Mouse (Mus musculus) kidney, postnatal 10 days (tissue): ENCODE results near the gene Gm14685.
"Not testable (repeated sequence)": the region's sequence is repeated elsewhere in the genome, so short reads cannot be mapped to it uniquely, and the experiment has no call there.

Source experiments
- DNase-seq: peaks from one replicate; pipeline ENCODE4 v3.0.0; 2021; ENCODE audit warnings: mixed read lengths

The Gm14685 gene

DNA sequence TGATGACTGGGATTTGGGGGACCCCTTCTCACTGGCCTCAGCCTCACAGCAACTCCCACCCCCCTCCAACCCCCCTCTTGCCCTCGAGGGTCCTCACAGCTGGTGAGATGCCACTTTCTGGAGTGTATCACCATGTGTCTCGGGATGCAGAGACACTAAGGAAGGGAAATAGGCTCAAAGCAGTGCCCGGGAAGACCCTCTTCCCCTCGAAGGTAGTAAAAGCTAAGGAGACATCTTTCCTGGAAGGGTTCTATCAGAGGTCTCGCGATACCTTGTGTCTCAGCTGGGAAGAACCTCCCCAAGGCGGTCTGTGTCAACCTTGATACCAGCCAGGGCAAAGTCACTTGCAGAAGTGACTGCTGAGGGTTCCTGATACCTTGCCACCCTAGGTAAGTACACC is at the start of gene Gm14685:
Gm14685 (plus strand) TSS at position 301 of the 400 bp plus-strand sequence.
- DNase-seq = not testable (repeated sequence)

DNA sequence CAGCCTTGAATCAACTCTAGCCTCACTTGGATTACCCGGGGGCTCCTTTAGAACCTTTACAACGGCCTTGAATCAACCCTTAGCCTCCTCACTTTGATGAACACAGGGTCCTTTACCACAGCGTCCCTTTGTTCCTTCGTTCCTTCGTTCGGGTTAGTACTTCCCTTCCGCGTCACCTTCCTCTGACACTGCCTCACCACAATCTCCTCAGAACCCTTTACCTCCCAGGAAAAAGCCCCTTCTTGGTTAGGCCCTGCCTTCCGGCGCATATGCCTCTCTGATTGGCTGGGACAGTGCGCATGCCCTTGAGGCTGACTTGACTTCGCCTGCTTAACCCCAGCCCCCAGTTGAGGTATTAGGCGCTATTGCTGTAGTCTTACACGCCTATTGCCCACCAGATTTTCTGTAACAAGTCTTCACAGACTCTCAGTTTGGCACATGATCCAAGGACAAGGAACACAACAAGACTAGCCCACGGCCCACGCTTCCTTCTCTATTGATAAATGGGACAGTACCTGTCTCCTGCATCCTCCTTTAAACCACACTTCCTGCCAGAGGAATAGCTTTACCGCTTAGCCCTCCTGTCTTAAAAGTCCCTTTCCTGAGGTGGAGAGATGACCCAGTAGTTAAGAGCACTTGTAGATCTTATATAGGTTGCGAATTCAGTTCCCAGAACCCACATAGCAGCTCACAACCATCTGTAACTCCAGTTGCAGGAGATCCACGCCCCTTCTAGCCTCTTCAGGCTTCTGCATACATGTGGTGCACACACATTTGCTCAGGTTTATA is 34.4 kb upstream of the Gm14685 start, which contains the start of gene Xlr4a:
Xlr4a (minus strand) TSS at position 212 of the 789 bp plus-strand sequence.
- not testable (repeated sequence) for DNase-seq

GRCm38 (mm10) chrX:73096941-73097508 is 19.8 kb upstream of the Gm14685 start, which contains the start of gene Xlr3a:
TSS of gene Xlr3a (minus strand) at chrX:73097095.
- not testable (repeated sequence) for DNase-seq

DNA sequence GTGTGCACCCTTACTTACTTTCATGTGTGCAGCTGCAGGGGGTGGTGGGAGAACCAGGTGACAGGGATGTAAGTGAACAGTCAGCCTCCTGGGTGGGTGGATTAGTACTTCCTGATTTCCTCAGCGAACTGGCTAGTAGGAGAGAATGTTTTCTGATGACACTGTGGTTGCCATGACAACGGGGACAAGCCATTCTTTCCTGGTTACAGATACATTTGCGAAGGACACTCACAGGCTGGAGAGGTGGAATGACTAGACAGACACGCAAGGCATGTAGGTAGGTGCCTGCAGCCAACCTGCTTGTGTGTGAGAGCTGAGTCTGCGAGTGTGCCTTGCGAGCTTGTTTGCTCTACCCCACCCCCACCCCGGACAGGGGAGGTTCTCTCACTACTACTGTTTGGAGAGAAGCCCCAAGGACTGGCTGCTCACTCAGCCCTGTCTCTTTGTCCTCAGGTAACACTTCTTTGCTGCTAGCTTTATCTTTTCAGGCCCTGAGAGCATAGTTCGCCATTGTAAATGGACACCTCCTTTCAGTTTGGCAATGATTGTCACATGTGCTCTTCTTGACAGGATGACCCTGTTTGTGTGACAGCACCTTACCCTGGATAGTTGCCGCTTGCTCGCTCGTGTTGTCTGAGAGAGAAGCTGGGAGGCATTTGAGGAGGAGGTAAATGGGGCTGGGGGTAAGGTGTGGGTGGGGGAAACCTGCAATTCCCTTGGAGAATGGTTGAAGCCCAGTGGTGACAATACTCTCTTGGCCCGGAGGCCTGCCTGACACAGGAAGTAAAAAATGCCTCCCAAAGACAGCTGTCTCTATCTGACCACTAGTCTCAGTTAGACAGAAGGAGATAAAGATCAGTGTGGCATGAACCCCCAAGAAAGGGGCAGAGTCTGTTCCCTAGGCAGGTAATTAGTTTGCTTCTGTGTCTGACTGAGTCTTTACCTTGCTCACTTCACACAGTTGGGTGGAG is 6.3 kb downstream of the Gm14685 start:
- DNase-seq = not testable (repeated sequence)

GRCm38 (mm10) chrX:73143218-73143618 is 26.4 kb downstream of the Gm14685 start:
- DNase-seq = not testable (repeated sequence)

DNA sequence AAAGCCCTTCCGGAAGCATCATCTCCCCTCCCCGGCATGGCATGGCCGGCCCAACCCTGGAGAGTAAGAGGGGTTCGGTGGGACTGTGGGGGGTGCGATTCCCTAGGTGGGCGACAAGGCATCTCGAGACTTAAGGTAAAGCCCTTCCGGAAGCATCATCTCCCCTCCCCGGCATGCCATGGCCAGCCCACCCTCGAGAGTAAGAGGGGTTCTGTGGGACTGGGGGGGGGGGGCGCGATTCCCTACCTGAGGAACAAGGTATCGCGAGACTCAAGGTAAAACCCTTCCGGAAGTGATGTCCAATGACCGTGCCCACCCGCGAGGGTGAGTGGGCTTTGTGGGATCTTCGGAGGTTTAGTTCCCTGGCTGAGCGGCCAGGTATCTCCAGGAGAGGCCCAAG is 31.6 kb downstream of the Gm14685 start, which contains the start of gene Xlr5b:
Xlr5b (plus strand) TSS at position 301 of the 400 bp plus-strand sequence.
- DNase-seq = not testable (repeated sequence)

DNA sequence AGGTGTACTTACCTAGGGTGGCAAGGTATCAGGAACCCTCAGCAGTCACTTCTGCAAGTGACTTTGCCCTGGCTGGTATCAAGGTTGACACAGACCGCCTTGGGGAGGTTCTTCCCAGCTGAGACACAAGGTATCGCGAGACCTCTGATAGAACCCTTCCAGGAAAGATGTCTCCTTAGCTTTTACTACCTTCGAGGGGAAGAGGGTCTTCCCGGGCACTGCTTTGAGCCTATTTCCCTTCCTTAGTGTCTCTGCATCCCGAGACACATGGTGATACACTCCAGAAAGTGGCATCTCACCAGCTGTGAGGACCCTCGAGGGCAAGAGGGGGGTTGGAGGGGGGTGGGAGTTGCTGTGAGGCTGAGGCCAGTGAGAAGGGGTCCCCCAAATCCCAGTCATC is 32.5 kb downstream of the Gm14685 start, which contains the start of gene DXBay18:
DXBay18 (minus strand) TSS at position 101 of the 400 bp plus-strand sequence.
- DNase-seq = not testable (repeated sequence)

DNA sequence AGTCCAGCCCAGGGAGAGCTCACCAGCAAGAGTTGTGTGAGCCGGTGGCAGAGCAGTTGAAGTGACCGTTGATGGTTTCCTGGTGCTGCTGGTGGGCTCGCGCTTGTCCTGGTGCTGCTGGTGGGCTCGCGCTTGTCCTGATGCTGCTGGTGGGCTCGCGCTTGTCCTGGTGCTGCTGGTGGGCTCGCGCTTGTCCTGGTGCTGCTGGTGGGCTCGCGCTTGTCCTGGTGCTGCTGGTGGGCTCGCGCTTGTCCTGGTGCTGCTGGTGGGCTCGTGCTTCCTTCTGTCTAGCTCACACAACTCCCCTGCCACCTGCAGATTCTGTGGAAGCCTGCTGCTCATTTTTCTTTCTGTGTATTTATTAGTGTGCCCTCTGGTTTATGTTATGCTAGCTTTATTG is 60.0 kb downstream of the Gm14685 start, which contains the start of gene Spin2d:
Spin2d (minus strand) TSS at position 101 of the 400 bp plus-strand sequence.
- not testable (repeated sequence) for DNase-seq
